Mouse (Mus musculus) urinary bladder, adult 2 months (tissue): ENCODE results near the gene D6Ertd527e. TPM values are rescaled to one million over a fixed set of nuclear protein-coding genes. Genes with fewer than 3 reads are reported as not detected.
A peak's percentile ranks its signal among the peaks of the same experiment; 100 is the strongest.
"Not testable (repeated sequence)": the region's sequence is repeated elsewhere in the genome, so short reads cannot be mapped to it uniquely, and the experiment has no call there.

ENCODE experiments used
- DNase-seq: peaks from one replicate; pipeline ENCODE4 v3.0.0; 2022; ENCODE audit warnings: low spot score
- polyA plus RNA-seq: library from polyadenylated mRNA; depleted of rRNA; stranded (reverse); fragments of >200 nt; gene quantifications from 2 replicates; pipeline ENCODE4 v1.2.3, GENCODE M21; 2012; rRNA removed

Gene D6Ertd527e
- 0.22 and 0.31 TPM in 2 replicates for polyA plus RNA-seq

DNA sequence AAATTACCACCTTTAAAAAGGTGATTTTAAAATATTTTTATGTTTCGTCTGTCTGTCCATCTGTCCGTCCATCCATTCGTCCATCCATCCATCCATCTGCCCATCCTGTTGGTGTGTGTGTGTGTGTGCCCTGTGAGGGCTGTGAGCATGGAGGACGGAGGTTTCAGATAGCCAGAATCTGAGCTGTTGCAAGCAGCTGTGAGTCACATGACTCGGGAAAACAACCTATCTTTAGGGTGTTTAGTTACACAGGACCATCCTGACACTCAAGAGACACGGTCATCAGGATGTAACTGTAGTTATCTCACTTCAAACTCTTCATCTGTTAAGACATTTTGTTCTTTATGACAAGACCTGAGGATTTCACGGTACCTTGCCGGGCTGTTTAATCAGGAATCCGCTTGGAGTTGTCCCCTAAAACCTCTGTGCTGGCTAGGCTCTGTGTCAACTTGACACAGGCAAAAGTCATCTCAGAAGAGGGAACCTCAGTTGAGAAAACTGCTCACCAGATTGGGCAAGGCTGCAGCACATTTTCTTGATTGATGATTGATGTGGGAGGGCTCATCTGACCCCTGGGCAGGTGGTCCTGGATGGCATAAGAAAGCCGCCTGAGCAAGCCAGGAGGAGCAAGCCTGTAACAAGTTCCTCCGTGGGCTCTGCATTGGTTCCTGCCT is at the start of gene D6Ertd527e:
TSS of gene D6Ertd527e (plus strand) at position 624 of the 674 bp plus-strand sequence.
- DNase-seq: no peak

DNA sequence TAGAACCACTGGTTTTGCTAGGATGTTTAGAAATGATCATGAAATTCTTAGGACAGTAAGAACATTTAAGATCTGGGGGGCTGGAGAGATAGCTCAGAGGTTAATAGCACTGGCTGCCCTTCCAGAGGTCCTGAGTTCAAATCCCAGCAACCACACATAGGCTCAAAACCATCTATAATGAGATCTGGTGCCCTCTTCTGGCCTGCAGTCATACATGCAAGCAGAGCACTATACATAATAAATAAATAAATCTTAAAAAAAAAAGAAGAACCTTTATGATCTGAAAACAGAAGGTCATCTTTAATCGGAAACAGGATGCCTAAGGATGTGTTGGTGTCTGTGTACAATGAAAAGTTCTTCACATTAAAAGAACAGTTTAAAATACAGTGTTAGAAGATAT is 44.8 kb upstream of the D6Ertd527e start:
- DNase-seq: no peak

DNA sequence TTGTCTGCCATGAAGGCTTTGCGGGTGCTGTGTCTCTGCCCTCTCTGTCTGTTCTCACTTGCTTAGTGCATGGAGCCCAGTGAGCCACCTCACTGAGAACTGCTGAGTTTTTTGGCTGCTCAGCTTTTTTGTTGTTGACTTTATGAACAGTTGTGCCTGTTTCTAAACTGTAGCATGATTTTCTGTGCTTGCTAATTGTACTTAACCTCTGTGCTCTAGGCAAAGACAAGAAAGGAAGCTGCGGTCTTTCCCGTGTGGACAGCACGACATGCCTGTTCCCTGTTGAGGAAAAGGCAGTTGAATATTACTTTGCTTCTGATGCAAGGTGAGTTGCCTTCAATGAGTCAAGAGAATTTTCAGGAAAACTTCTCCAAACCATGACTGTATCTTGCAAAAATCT is 41.0 kb upstream of the D6Ertd527e start:
- no peak for DNase-seq

DNA sequence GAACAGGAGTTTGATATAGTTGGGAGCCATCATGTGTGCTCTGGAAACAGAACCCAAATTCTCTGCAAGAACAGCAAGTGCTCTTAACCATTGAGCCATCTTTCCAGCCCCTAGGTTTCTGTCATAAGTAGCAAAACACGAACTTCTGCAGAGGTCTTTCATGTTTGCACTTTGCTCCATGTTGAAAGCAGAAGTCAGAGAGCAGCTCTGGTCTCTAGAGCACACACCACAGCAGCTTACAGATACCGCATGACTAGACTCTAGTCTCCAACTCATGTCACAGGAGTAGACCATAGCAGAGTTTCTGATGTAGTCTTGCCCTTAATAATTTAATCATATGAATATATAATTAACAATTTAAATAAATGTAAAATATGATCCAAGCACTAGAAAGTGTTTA is 36.3 kb upstream of the D6Ertd527e start:
- DNase-seq: no peak

DNA sequence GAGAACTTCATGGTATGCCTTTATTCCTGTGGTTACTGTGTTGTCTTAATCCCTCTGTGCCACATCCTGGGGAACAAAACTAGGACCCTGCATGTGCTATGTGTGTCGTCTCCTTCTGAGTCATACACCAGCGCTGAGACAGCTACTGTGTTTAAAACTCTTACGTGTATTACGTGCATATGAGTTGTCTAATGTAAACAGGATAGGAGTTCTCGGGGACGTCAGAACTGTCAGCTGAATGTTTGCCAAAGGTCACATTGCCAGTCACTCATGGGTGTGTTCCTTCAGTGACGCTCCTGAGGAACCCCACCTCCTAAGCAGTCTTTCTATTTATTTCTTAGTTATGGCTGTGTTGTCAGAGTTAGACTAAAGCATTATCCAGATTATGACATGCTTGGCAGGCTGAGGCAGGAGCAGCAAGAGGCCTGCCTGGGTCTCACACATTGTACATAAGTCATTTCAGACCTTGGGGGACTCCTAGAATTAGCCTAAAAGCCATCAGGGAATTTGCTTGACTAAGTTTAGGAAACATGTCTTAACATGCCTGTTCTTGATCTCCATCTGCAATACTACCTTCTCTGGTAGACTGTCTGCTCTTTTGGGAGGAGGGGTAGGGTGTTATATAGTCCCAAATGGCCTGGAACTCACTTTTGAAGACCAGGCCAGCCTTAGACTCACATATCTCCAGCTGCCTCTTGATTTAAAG is 35.2 kb upstream of the D6Ertd527e start:
- no peak for DNase-seq

DNA sequence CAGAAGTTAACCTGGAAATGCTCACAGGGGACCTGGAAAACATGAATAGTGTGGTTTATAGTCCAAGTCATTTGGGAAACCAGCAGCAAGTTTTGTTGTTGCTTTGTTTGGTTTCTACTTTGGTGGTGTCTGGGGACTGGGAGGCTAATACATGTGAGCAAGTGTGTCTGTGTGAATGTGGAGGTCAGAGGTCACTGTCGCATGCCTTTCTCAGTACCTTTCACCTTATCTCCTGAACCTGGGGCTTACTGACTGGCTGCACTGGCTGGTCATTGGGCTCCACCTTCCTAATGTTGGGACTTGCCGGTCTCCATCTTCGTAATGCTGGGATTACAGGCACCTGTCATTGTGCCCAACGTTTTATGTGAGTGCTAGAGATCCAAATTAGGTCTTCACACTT is 33.9 kb upstream of the D6Ertd527e start:
- DNase-seq: no peak

DNA sequence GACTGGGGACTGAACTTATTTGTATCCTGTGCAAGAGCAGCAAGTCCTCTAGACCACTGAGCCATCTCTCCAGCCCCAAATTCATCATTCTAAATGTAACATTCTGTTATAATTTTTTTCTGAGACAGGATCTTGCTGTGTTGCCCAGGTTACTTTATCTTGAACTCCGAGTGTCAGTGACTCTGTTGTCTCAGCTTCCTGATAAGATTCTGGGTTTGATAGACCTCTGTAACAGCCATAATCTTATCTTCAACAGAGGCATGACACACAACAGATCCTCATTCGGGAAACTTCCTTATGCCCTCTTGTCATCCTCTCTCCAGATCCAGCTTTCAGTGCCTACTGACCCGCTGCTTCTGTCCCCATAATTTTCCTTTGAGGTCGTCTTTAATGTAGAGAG is 31.8 kb upstream of the D6Ertd527e start:
- DNase-seq: no peak

DNA sequence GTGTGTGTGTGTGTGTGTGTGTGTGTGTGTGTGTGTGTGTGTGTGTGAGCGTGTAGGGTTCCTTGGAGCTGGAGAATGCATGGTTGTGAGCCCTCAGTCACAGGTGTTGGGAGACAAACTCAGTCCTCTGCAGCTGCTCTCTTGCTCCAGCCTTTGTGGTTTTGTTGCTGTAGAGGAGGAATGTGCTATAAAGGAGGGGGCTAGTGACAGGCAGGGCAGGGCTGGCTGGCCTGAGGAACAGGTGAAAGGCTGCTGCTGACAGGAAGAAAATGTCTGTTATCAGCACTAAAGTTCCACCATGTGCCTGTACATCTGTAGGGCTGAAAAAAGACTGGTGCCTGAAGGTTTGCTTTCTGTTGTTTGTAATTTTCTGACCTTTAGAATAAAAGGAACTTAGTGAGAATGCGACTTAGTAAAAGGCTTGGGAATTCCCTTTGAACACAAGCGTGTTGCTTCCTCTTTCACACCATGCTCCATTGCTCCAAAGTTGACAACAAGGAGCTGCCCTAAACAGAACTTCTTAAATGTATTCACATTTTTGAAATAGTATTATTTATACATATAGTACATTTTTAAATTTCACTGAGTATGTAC is 29.4 kb upstream of the D6Ertd527e start:
- DNase-seq: no peak

DNA sequence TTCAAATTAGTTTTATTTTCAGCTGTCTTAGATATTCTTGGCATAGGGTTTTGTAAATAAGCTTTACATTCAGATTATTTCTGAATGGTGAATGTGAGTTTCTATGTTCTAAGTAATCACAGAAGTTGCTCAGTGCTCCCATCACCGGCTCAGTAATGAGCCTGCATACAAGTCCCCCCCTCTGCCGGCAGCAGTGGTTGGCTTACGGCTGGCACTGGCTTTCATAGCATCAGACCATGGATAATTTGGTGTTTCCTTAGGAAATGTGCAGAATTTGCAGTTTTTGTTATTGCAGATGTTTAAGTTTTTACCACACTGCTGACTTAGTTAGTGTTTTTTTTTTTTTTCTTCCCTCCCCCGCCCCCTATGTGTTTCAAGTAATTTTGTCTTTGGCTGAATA is 25.1 kb upstream of the D6Ertd527e start:
- DNase-seq: no peak

DNA sequence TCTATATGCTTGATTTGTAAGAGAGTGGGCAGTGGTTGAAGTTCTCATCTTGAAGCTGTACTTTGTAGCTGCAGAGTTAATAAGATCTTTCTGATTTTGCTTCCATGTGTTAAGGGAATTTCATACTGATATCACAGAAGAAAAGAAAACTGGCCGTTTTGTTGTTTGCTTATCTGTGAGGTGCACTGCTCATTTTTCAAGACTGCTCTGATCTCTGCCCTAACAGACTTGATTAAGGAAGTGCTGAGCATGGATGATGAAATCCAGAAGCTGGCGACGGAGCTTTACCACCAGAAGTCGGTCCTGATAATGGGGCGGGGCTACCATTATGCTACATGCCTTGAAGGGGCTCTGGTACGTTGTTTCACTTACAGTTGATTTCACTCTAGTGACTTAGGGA is 19.5 kb upstream of the D6Ertd527e start:
- no peak for DNase-seq

DNA sequence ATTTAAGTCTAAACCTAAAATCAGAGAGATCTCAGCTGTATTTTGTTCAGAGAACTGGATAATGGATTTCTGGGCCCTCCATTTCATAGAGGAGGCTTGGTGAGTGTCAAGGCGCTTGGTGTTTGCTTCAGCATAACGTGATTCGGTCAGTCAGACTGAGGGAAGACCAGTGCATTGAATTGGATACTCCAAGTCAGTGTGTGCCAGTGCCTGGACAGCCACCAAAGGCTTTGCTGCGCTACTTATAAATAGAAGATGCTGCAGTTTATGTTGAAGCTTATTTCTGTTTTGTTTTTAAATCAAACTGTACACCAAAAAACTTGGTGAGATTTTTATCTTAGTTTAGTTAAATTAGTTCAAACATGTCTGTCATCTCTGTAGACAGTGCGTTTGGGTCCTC is 16.2 kb upstream of the D6Ertd527e start:
- DNase-seq: no peak

DNA sequence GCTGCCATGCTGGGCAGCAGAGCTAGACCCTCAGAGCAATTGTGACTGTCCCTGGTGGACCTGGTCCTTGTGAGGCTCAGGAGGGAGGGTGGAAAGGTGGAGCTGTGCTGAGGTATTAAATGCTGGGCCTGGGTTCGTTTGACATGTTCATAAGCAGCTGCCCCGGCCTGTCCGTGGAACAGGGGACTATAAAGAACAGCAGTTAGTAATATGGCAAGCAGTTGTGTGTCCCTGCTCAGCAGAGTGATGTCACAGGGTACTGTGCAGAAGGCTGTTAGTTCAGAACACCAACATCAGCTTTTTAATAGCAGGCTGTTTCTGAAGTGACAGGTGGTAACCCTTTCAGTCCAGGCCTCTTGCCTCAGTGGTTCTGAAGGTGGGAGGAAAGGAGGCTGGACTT is 13.7 kb upstream of the D6Ertd527e start:
- no peak for DNase-seq

DNA sequence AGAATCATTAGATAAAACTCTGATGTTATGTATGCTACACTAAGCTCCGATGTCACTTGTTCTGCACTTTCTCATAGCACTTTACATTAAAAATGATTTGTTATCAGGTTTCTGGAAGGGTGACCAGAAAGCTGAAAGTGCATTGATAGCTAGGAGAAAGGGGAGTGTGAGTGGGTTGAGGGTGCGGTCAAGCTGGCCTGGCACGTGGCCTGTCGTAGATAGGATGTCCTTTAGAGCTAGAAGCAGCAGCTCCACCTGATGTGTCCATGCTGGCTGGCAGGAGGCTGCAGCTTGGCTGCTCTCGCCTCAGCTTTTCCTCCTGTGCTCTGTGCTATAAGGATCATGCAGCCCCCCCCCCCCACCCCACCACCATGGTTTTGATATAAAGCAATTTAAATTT is 12.1 kb upstream of the D6Ertd527e start:
- DNase-seq: no peak

DNA sequence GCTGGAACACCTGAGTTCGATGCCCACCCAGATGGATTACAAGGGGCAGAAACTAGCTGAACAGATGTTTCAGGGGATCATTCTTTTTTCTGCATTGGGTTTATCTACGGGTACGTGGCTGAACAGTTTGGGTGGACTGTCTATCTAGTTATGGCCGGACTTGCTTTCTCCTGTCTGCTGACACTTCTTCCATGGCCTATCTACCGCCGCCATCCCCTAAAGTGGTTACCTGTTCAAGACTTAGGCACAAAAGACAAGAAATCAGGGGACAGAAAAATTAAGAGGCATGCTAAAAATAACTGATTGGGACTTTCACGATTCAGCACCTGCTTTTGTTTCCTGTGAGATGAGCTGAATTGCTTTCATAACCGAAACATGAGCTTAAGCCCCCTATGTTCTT is 10.9 kb upstream of the D6Ertd527e start:
- not testable (repeated sequence) for DNase-seq

DNA sequence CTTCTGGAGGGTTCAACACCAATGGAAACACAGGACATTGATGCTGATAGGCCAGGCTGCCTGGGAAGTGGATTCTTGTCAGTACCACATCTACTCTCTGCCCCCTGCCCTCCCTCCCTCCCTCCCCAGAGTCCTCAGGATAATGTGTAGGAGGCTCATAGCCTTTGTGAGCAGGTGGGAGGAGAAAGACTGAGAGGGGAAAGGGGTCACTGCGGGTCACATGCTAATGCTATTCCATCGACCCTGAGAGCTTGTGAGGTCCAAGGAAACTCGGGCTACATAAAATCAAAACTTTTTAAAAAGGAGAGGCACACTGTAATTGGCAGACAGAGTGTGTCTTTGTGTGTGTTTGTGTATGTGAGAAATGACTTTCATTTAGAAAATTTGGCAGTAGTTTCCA is 5.3 kb upstream of the D6Ertd527e start:
- no peak for DNase-seq

DNA sequence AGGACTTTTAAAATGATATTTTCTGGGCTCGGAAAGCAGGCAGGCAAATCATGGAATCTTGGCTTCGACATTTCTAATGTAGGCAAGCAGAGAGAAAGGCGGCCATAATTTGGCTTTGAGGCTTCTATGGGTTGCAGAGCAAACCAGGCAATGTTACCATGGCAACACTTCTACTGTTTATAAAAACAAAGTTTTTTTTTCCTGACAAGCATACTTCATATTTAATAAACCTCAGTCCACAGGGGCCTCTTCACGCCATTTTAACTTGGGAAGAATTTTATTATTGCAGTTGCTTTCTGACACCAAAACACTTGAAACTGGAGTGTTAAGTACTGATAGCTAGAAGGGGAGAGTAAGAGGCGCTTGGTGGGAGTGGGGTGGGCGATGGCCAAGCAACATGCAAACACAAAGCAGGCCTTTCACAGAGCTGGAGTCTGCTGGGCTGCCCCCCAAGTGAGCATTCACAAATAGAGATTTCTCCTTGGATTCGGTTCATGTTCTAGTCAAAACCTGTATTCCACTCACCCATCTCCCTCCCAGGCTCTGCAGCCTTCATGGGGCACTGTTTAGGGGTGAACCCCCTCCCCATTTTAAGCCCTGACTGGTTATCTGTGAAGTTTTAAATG is 4.8 kb upstream of the D6Ertd527e start:
- no peak for DNase-seq

DNA sequence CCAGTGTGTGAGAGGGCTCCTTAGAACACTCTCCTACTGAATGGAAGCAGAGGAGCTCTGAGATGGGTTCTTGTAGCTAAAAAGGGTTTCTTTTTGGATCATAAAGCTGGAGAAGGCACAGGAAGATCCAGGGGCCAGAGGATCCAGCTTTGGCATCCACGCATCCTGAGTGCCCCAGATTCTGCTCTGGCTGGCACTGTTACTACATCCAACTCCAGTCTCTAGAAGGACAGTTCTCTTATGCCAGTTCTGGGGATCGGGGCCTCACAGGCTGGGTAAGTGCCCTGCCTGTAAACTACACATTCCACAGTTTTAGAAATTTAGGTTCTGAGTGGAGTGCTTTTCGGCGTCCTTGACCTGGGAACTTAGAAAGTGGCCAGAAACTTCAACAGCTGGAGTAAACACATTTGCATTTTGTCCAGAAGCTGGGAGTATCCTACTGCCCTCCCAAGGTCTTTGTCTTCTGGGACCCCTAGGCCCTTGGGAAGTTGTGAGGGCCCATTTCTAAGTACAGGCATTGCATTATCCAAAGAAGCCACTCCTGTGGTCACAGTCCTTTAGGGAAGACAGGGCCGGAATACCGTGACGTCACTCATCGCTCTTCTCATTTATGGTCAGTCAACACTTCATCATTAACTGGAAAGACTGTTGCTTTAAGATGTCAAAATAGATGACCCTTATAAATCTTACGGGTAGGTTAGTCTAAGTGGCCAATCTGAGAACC is 4.1 kb upstream of the D6Ertd527e start:
- DNase-seq: no peak

DNA sequence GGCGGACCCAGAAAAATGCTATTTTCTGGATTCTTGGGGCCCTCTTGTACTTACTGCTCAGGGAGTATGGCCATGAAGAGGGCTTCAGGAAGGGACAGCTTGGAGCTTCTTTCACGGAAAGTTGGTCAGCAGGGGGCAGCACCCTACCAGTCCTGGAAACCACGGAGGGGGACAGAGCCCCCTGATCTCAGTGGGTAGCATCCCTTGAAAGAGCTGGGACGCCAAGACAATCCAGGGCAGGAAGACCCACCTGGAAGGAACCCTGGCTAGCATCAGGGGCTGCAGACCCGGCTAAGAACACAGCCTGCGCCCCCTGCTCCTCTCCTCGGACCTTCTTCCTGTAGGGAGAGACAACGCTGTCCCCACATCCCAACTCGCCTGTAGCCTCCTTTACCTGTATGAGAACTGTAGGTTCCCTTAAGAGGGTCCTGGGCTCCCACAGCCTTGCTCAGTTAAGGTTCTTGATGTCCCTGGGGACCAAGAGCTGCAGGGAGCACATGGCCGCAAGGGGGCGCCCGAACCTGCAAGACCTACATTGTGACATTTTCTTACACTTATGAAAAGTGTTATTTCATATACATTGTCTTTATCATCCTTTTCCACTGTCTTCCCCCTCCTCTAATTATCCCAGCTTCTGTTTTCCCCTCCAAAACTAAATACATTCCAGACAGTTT is 3.1 kb upstream of the D6Ertd527e start:
- peak; percentile 89 for DNase-seq

DNA sequence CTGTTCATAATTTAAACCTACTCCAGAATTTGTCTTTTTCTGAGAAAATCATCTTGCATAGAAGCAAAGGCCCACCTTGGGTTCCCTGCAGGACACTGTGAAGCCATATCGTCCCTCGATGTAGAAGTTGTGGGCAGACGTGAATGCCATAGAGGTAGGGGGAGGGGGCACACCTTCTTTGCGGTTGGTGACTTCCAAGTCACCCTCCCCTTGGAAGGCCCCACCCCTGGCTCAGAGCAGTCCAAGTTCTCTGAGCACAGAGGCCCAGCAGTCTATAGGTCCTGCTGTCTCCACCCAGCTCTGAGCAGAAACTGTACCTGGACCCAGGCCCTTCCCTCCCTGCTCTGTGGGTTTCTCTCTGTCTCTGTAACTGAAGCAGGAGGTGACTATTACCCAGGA is 2.6 kb upstream of the D6Ertd527e start:
- no peak for DNase-seq

DNA sequence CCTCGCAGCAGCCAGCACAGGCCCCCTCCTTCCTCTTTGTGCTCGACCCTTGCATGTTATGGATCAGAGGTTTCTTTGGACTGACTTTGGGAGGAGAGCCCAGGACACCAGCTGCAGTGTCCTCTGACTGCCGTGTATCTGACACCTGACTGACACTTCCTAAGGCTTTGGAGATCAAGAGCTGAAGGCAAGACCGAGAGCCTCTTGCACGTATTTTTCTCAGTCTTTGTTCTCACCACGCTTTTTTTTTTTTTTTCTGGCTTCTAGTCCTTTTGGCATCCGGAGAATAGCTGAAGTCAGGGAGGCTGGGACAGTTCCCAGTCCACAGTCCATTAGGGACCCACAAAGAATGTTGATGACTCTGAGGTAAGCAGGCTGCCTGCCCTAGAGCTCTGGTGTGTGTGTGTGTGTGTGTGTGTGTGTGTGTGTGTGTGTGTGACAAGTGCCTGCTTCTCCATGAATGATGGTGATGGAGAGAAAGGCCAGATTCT is 2.1 kb upstream of the D6Ertd527e start:
- DNase-seq: no peak

DNA sequence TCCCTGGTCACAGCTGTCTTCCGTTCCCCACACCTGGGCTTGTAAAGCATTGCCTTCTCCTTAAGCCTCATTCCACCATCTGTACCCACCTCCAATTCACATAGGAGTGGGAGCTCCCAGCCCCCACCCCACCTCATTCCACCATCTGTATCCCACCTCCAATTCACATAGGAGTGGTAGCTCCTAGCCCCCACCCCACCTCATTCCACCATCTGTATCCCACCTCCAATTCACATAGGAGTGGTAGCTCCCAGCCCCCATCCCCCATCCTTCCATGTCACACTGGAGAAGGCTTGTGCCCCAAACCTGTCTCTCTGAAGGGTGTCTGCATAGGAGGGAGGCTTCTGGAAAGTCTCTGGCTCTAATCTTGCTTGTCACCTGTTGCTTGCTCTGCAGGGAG is 1.2 kb upstream of the D6Ertd527e start:
- no peak for DNase-seq
